Mouse (Mus musculus) lung, postnatal 0 days (tissue): Measurements from ENCODE around the gene Rnf144a.
A peak's percentile ranks its signal among the peaks of the same experiment; 100 is the strongest.

Source experiments
- CTCF ChIP-seq: IDR thresholded peaks from 2 replicates; pipeline ENCODE4 v1.5.1; 2016; ENCODE audit warnings: antibody characterized with exemption, mild to moderate bottlenecking
- EP300 ChIP-seq: IDR thresholded peaks from 2 replicates; pipeline ENCODE4 v1.6.1; 2016; ENCODE audit warnings: antibody characterized with exemption, mild to moderate bottlenecking, control low read depth

DNA sequence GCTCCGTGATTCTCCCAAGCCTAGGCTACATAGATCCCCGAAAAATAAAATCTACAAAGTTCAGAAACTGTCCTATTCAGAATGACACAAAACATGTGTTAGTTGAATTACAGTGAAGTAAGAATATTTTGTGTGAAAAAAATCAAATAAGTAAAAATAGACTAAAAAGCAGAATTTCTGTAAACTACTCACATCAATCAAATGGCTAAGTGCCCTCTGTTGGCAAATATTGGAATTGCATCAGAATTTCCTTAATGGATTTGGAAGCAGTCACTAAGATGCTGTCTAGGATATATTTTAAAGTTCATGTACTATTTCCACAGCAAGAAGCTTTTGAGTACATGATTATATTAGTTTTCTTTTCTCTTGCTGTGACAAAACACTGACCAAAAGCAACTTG is 9.8 kb upstream of the Rnf144a start:
- peak; percentile 70 for TF ChIP-seq CTCF
- TF ChIP-seq EP300 = no peak
